Comparison of ENCODE assay signal across 21 mouse cellular contexts in genomic region chr3:127849922-127850321, GRCm38 (mm10). TPM values are rescaled to one million over a fixed set of nuclear protein-coding genes. Genes with fewer than 3 reads are reported as not detected.
DNase-seq lines count a peak whose midpoint lies in the region; ATAC-seq and TF ChIP-seq lines count a peak whose summit lies in the region.
"Had no signal": no experiment of that assay in that cellular context is flagged by ENCODE, and none has a peak within 500 bp of the region (broad histone marks: within the 10 kb centered on the region; RNA-seq: fewer than 3 reads in every experiment).

No protein-coding gene starts in this region.

- H3K36me3 ChIP-seq in intestine, embryonic 16.5 days (ENCODE audit: control insufficient read depth, insufficient read depth, low read length): no peaks in the 10 kb centered on the region
- no peaks in the 10 kb centered on the region for H3K36me3 ChIP-seq in liver, embryonic 13.5 days
- H3K36me3 ChIP-seq in kidney, adult 2 months (ENCODE audit: control insufficient read depth, insufficient read depth, low read length): no peaks in the 10 kb centered on the region
- H3K36me3 ChIP-seq: forebrain, embryonic 12.5 days; hindbrain, embryonic 15.5 days had no signal

- no peak overlapping the region for H3K4me2 ChIP-seq in intestine, embryonic 16.5 days (ENCODE audit: low read depth, low read length)
- H3K4me2 ChIP-seq in liver, embryonic 13.5 days: peak overlapping the region; percentile 31
- H3K4me2 ChIP-seq: forebrain, embryonic 12.5 days; hindbrain, embryonic 15.5 days; midbrain, embryonic 11.5 days had no signal

- WGBS in intestine, embryonic 16.5 days: 78% methylated on average over 5 of the region's 5 CpGs
- WGBS in liver, embryonic 13.5 days (ENCODE audit: insufficient replicate concordance): 28% methylated on average over 5 of the region's 5 CpGs
- WGBS in kidney, adult 2 months: 86% methylated on average over 5 of the region's 5 CpGs

- no peak overlapping the region for H3K27ac ChIP-seq in intestine, embryonic 16.5 days (ENCODE audit: low read length)
- peak overlapping the region; percentile 55; the same call in 1 of the 2 replicates for H3K27ac ChIP-seq in liver, embryonic 13.5 days
- H3K27ac ChIP-seq in kidney, adult 2 months (ENCODE audit: insufficient read depth, low read depth, low read length): no peak overlapping the region
- H3K27ac ChIP-seq: forebrain, embryonic 12.5 days; gastrocnemius, adult 2 months; hindbrain, embryonic 15.5 days; kidney, postnatal 0 days; macrophage had no signal

- H3K27me3 ChIP-seq in intestine, embryonic 16.5 days (replicated peaks; ENCODE audit: control insufficient read depth, insufficient read depth, low read length): no peaks in the 10 kb centered on the region
- H3K27me3 ChIP-seq in liver, embryonic 13.5 days: no peaks in the 10 kb centered on the region
- H3K27me3 ChIP-seq in kidney, adult 2 months (replicated peaks; ENCODE audit: control insufficient read depth, insufficient read depth, low read length): no peaks in the 10 kb centered on the region
- H3K27me3 ChIP-seq: CH12.LX; forebrain, embryonic 12.5 days; hindbrain, embryonic 15.5 days had no signal

- TF ChIP-seq CTCF in kidney, adult 2 months (conservative IDR thresholded peaks at IDR 0.05; ENCODE audit: insufficient read depth, insufficient read length, low read depth, low read length): no peak

- peak; percentile 40 for DNase-seq in c-Kit-positive CD71-positive TER-119-negative erythroid progenitor cells, embryonic 14.5 days (ENCODE audit: low read depth)
- DNase-seq in liver, embryonic 13.5 days: peak; percentile 26
- DNase-seq in kidney, adult 2 months: no peak
- DNase-seq in cerebellum, postnatal 4 days (ENCODE audit: low spot score in 2 of 2): no peak
- DNase-seq in ovary, adult 18-20 months (ENCODE audit: low spot score): no peak
- DNase-seq: adrenal gland, postnatal 14 days; B cell, adult 2 months; cerebellum, adult 11 months; cerebellum, adult 9-11 months; gastrocnemius, adult 2 months; kidney, adult 11 months; layer of hippocampus, adult 9-11 months; thymus, postnatal 14 days had no signal

- no peak overlapping the region for H3K4me3 ChIP-seq in intestine, embryonic 16.5 days (ENCODE audit: low read length)
- no peak overlapping the region for H3K4me3 ChIP-seq in liver, embryonic 13.5 days (replicated peaks)
- no peak overlapping the region for H3K4me3 ChIP-seq in kidney, adult 2 months (ENCODE audit: insufficient read depth, low read depth, low read length)
- H3K4me3 ChIP-seq: forebrain, embryonic 12.5 days; gastrocnemius, adult 2 months; hindbrain, embryonic 15.5 days had no signal

- H3K9ac ChIP-seq in intestine, embryonic 16.5 days (ENCODE audit: low read depth, low read length): no peak overlapping the region
- no peak overlapping the region for H3K9ac ChIP-seq in liver, embryonic 13.5 days
- H3K9ac ChIP-seq: forebrain, embryonic 12.5 days; hindbrain, embryonic 15.5 days had no signal

- ATAC-seq in intestine, embryonic 16.5 days: peak; percentile 24
- peak; percentile 86 for ATAC-seq in liver, embryonic 13.5 days (ENCODE audit: low read depth)
- peak; percentile 19 for ATAC-seq in megakaryocyte-erythroid progenitor cell, adult 5-6 weeks (replicated peaks; ENCODE audit: low FRiP score, low TSS enrichment, poor library complexity, severe bottlenecking)

- H3K9me3 ChIP-seq in intestine, embryonic 16.5 days (ENCODE audit: control insufficient read depth, low read length): 0 out of 2 replicates have a peak, but pooled peaks cover 4% of the 10 kb centered on the region
- no peaks in the 10 kb centered on the region for H3K9me3 ChIP-seq in liver, embryonic 13.5 days (replicated peaks)
- H3K9me3 ChIP-seq: forebrain, embryonic 12.5 days; hindbrain, embryonic 15.5 days had no signal

- H3K4me1 ChIP-seq in intestine, embryonic 16.5 days (ENCODE audit: control insufficient read depth, insufficient read depth, low read length): peaks cover 6% of the 10 kb centered on the region; the same call in 1 of the 2 replicates
- peaks cover 48% of the 10 kb centered on the region for H3K4me1 ChIP-seq in liver, embryonic 13.5 days (replicated peaks)
- no peaks in the 10 kb centered on the region for H3K4me1 ChIP-seq in kidney, adult 2 months (ENCODE audit: control insufficient read depth, insufficient read depth, low read length)

- no peak for TF ChIP-seq POLR2A in kidney, adult 2 months (IDR thresholded peaks at IDR 0.05; ENCODE audit: low read depth, low read length)

RNA-seq across cellular contexts. Expression of gene Ap1ar, which starts 12.6 kb away (rescaled TPM):
- polyA plus RNA-seq in intestine, embryonic 16.5 days (2015; fragmentation: Nextera tagmentation; extraction: Ambion mirVana): 87.4 and 101 TPM in 2 replicates
- 19.7 and 25.7 TPM in 2 replicates for polyA plus RNA-seq in liver, embryonic 13.5 days (2015; fragmentation: Nextera tagmentation; extraction: Ambion mirVana)
- 93.2 and 102 TPM in 2 replicates for total RNA-seq in megakaryocyte-erythroid progenitor cell, adult 5-6 weeks (2014; fragmentation: Nextera tagmentation)
- total RNA-seq in megakaryocyte-erythroid progenitor cell, adult 5-6 weeks (2017): 109 and 114 TPM in 2 replicates
- 36.7 and 37.1 TPM in 2 replicates for polyA plus RNA-seq in kidney, adult 2 months (2012; rRNA removed)

RNA-seq across cellular contexts. Expression of gene Fam241a, which starts 46.2 kb away (rescaled TPM):
- polyA plus RNA-seq in intestine, embryonic 16.5 days (2015; fragmentation: Nextera tagmentation; extraction: Ambion mirVana): 3.0 and 8.9 TPM in 2 replicates
- polyA plus RNA-seq in liver, embryonic 13.5 days (2015; fragmentation: Nextera tagmentation; extraction: Ambion mirVana): 47.3 and 55.5 TPM in 2 replicates
- total RNA-seq in megakaryocyte-erythroid progenitor cell, adult 5-6 weeks (2014; fragmentation: Nextera tagmentation): 54.3 and 72.8 TPM in 2 replicates
- total RNA-seq in megakaryocyte-erythroid progenitor cell, adult 5-6 weeks (2017): 52.8 and 54.1 TPM in 2 replicates
- polyA plus RNA-seq in kidney, adult 2 months (2012; rRNA removed): 2.4 and 3.6 TPM in 2 replicates

Comparison
In these comparisons a context has a peak if more than half of its experiments do, and no peak if none do; other contexts are left out.
1. DNase-seq: peak in c-Kit-positive CD71-positive TER-119-negative erythroid progenitor cells, embryonic 14.5 days (single experiment) and liver, embryonic 13.5 days (single experiment); none in kidney, adult 2 months (single experiment), cerebellum, postnatal 4 days (0 of 2) and ovary, adult 18-20 months (single experiment).
2. ATAC-seq: peak in every context shown above with its lines; median percentile 86 in liver, embryonic 13.5 days; 24 in intestine, embryonic 16.5 days; 19 in megakaryocyte-erythroid progenitor cell, adult 5-6 weeks.